Mouse (Mus musculus): ENCODE data around the gene Ltbp3. TPM values are rescaled to one million over a fixed set of nuclear protein-coding genes. Genes with fewer than 3 reads are reported as not detected.

Gene Ltbp3
- polyA plus RNA-seq, 1 experiment from 2014 or later = 5.5 TPM

GRCm38 (mm10) chr19:5704801-5705571, 35.7 kb upstream of the Ltbp3 start:
- Histone ChIP-seq H3K36me3 (ENCODE audit: control insufficient read depth, insufficient read depth, low read length) (no peaks in the 10 kb centered on the region; the same call in 1 of the 2 replicates), H3K4me1 (replicated peaks; ENCODE audit: control insufficient read depth, insufficient read depth, low read length) (no peaks in the 10 kb centered on the region), H3K4me2 (ENCODE audit: low read depth, low read length, severe bottlenecking) (no peak overlapping the region), H3K27me3 (ENCODE audit: control insufficient read depth, insufficient read depth, low read length) (no peaks in the 10 kb centered on the region), H3K4me3 (ENCODE audit: low read depth, low read length) (no peak overlapping the region), H3K27ac (ENCODE audit: low read depth, low read length) (no peak overlapping the region), H3K9me3 (ENCODE audit: control insufficient read depth, low read length) (no peaks in the 10 kb centered on the region), H3K9ac (ENCODE audit: low read length) (no peak overlapping the region)
- ATAC-seq (replicated peaks; ENCODE audit: low FRiP score) (no peak), DNase-seq (ENCODE audit: low spot score) (no peak)
- WGBS = 41% methylated on average over 10 of the region's 10 CpGs

- Histone ChIP-seq H3K27ac (ENCODE audit: low read depth, low read length) (no peak overlapping the region), H3K27me3 (ENCODE audit: control insufficient read depth, insufficient read depth, low read length) (no peaks in the 10 kb centered on the region), H3K9ac (ENCODE audit: low read length) (no peak overlapping the region), H3K4me2 (ENCODE audit: low read depth, low read length, severe bottlenecking) (no peak overlapping the region), H3K9me3 (ENCODE audit: control insufficient read depth, low read length) (no peaks in the 10 kb centered on the region), H3K4me3 (ENCODE audit: low read depth, low read length) (no peak overlapping the region), H3K4me1 (replicated peaks; ENCODE audit: control insufficient read depth, insufficient read depth, low read length) (no peaks in the 10 kb centered on the region), H3K36me3 (ENCODE audit: control insufficient read depth, insufficient read depth, low read length) (no peaks in the 10 kb centered on the region; the same call in 1 of the 2 replicates)
- no peak for ATAC-seq (replicated peaks; ENCODE audit: low FRiP score)
- 95% methylated on average over 6 of the region's 6 CpGs for WGBS
- no peak for DNase-seq (ENCODE audit: low spot score)
Observed at GRCm38 (mm10) chr19:5710068-5710467, 30.6 kb upstream of the Ltbp3 start.

DNA sequence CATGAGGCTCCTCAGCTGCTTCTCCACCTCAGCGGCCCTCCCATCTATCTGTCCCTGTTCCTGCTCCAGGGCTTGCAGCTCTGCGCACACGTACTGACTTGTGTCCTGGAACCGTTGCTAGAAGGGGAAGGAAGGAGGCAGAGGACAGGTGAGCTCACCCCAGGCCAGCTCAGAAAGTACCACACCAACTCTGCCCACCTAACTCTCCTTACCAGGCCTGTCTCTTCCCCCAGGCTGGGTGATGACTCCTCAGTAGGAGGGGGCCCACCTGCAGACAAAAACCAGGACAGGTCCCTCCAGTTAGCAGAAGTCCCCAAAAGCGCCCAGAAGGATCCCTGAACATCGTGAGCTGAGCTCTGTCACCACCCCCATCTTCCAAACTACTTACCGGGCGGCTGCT, 30.1 kb upstream of the Ltbp3 start:
- no peak overlapping the region for H3K9ac ChIP-seq (ENCODE audit: low read length)
- H3K36me3 ChIP-seq (ENCODE audit: control insufficient read depth, insufficient read depth, low read length) = no peaks in the 10 kb centered on the region; the same call in 1 of the 2 replicates
- ATAC-seq (replicated peaks; ENCODE audit: low FRiP score) (no peak), DNase-seq (ENCODE audit: low spot score) (no peak)
- H3K4me3 ChIP-seq (ENCODE audit: low read depth, low read length) = no peak overlapping the region
- no peaks in the 10 kb centered on the region for H3K27me3 ChIP-seq (ENCODE audit: control insufficient read depth, insufficient read depth, low read length)
- 78% methylated on average over 7 of the region's 8 CpGs for WGBS
- H3K4me1 ChIP-seq (replicated peaks; ENCODE audit: control insufficient read depth, insufficient read depth, low read length) = peaks cover under 1% of the 10 kb centered on the region; the same call in 1 of the 2 replicates
- H3K4me2 ChIP-seq (ENCODE audit: low read depth, low read length, severe bottlenecking) = no peak overlapping the region
- H3K27ac ChIP-seq (ENCODE audit: low read depth, low read length) = no peak overlapping the region
- no peaks in the 10 kb centered on the region for H3K9me3 ChIP-seq (ENCODE audit: control insufficient read depth, low read length)

GRCm38 (mm10) chr19:5711218-5711617, 29.5 kb upstream of the Ltbp3 start:
- H3K9me3 ChIP-seq (ENCODE audit: control insufficient read depth, low read length) = no peaks in the 10 kb centered on the region
- no peak overlapping the region for H3K9ac ChIP-seq (ENCODE audit: low read length)
- 10% methylated on average over 3 of the region's 3 CpGs for WGBS
- no peak overlapping the region for H3K4me2 ChIP-seq (ENCODE audit: low read depth, low read length, severe bottlenecking)
- H3K4me1 ChIP-seq (replicated peaks; ENCODE audit: control insufficient read depth, insufficient read depth, low read length) = peaks cover 3% of the 10 kb centered on the region; the same call in 1 of the 2 replicates
- no peak overlapping the region for H3K4me3 ChIP-seq (ENCODE audit: low read depth, low read length)
- no peaks in the 10 kb centered on the region for H3K27me3 ChIP-seq (ENCODE audit: control insufficient read depth, insufficient read depth, low read length)
- no peak overlapping the region for H3K27ac ChIP-seq (ENCODE audit: low read depth, low read length)
- ATAC-seq (replicated peaks; ENCODE audit: low FRiP score) (no peak), DNase-seq (ENCODE audit: low spot score) (no peak)
- no peaks in the 10 kb centered on the region; the same call in 1 of the 2 replicates for H3K36me3 ChIP-seq (ENCODE audit: control insufficient read depth, insufficient read depth, low read length)

GRCm38 (mm10) chr19:5711907-5712460, 28.7 kb upstream of the Ltbp3 start:
- WGBS = 91% methylated on average over 14 of the region's 14 CpGs
- Histone ChIP-seq H3K4me1 (replicated peaks; ENCODE audit: control insufficient read depth, insufficient read depth, low read length) (peaks cover 6% of the 10 kb centered on the region; the same call in 1 of the 2 replicates), H3K27ac (ENCODE audit: low read depth, low read length) (no peak overlapping the region), H3K4me2 (ENCODE audit: low read depth, low read length, severe bottlenecking) (no peak overlapping the region), H3K9me3 (ENCODE audit: control insufficient read depth, low read length) (no peaks in the 10 kb centered on the region), H3K36me3 (ENCODE audit: control insufficient read depth, insufficient read depth, low read length) (no peaks in the 10 kb centered on the region; the same call in 1 of the 2 replicates), H3K9ac (ENCODE audit: low read length) (no peak overlapping the region), H3K4me3 (ENCODE audit: low read depth, low read length) (no peak overlapping the region), H3K27me3 (ENCODE audit: control insufficient read depth, insufficient read depth, low read length) (no peaks in the 10 kb centered on the region)
- DNase-seq (ENCODE audit: low spot score) (no peak), ATAC-seq (replicated peaks; ENCODE audit: low FRiP score) (no peak)

GRCm38 (mm10) chr19:5713255-5713654, 27.4 kb upstream of the Ltbp3 start:
- Histone ChIP-seq H3K4me3 (ENCODE audit: low read depth, low read length) (no peak overlapping the region), H3K27me3 (ENCODE audit: control insufficient read depth, insufficient read depth, low read length) (no peaks in the 10 kb centered on the region), H3K4me1 (replicated peaks; ENCODE audit: control insufficient read depth, insufficient read depth, low read length) (peaks cover 6% of the 10 kb centered on the region; the same call in 1 of the 2 replicates), H3K4me2 (ENCODE audit: low read depth, low read length, severe bottlenecking) (no peak overlapping the region), H3K36me3 (ENCODE audit: control insufficient read depth, insufficient read depth, low read length) (no peaks in the 10 kb centered on the region; the same call in 1 of the 2 replicates), H3K27ac (ENCODE audit: low read depth, low read length) (no peak overlapping the region), H3K9ac (ENCODE audit: low read length) (no peak overlapping the region), H3K9me3 (ENCODE audit: control insufficient read depth, low read length) (no peaks in the 10 kb centered on the region)
- ATAC-seq (replicated peaks; ENCODE audit: low FRiP score) (no peak), DNase-seq (ENCODE audit: low spot score) (no peak)
- WGBS = 76% methylated on average over 5 of the region's 5 CpGs

- no peak overlapping the region for H3K4me3 ChIP-seq (ENCODE audit: low read depth, low read length)
- H3K36me3 ChIP-seq (ENCODE audit: control insufficient read depth, insufficient read depth, low read length) = no peaks in the 10 kb centered on the region; the same call in 1 of the 2 replicates
- H3K27ac ChIP-seq (ENCODE audit: low read depth, low read length) = no peak overlapping the region
- no peak overlapping the region for H3K4me2 ChIP-seq (ENCODE audit: low read depth, low read length, severe bottlenecking)
- WGBS = 2% methylated on average over 2 of the region's 2 CpGs
- H3K9me3 ChIP-seq (ENCODE audit: control insufficient read depth, low read length) = no peaks in the 10 kb centered on the region
- ATAC-seq (replicated peaks; ENCODE audit: low FRiP score) (no peak), DNase-seq (ENCODE audit: low spot score) (no peak)
- no peaks in the 10 kb centered on the region for H3K27me3 ChIP-seq (ENCODE audit: control insufficient read depth, insufficient read depth, low read length)
- H3K9ac ChIP-seq (ENCODE audit: low read length) = no peak overlapping the region
- H3K4me1 ChIP-seq (replicated peaks; ENCODE audit: control insufficient read depth, insufficient read depth, low read length) = peaks cover 6% of the 10 kb centered on the region; the same call in 1 of the 2 replicates
Observed at GRCm38 (mm10) chr19:5713730-5714129, 27.0 kb upstream of the Ltbp3 start.

DNA sequence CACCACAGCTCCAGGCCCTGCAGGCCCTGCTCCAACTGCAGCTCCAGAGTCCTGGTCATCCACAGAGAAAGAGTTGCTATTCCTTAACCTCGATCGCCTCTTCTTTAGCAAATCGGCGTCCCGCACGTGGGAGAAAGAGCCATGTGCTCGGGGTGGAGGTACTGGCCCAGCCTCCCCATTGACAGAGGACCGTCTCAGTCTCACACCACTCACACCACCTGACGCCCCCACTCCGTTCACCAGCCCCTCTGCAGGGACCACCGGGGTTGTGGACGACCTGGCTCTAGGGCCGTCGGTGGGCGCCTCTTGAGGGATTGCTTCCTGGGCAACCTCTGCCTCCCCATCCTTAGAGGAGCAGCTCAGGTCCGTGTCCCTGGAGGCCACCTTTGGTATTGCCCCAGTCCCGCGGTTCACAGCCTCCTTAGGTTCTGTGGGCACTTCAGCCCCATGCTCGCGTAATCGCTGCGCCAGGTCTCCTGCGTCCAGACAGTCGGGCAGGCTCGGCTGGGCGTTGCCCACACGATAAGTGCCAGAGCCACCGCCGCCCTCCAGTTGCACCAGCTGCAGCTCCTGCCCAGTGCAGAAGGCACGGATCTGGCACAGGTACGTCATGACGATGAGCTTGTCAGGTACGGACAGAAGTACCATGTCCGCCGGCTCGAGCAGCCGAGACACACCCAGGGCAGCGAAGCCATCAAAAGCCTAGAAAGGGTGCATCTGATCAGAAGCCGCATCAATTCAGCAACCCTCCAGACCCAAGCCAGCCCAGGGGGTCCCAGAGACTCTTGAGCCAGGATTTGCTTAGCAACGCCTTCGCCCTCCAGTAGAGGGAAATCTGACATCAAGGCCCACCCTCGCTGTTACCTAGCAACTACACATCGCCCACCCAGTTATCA, 24.7 kb upstream of the Ltbp3 start:
- Histone ChIP-seq H3K4me2 (ENCODE audit: low read depth, low read length, severe bottlenecking) (peak overlapping the region; percentile 42; the same call in 1 of the 2 replicates), H3K9me3 (ENCODE audit: control insufficient read depth, low read length) (no peaks in the 10 kb centered on the region), H3K4me1 (replicated peaks; ENCODE audit: control insufficient read depth, insufficient read depth, low read length) (peaks cover 6% of the 10 kb centered on the region; the same call in 1 of the 2 replicates), H3K36me3 (ENCODE audit: control insufficient read depth, insufficient read depth, low read length) (peaks cover 8% of the 10 kb centered on the region), H3K27ac (ENCODE audit: low read depth, low read length) (no peak overlapping the region), H3K9ac (ENCODE audit: low read length) (peak overlapping the region; percentile 29; the same call in 1 of the 2 replicates), H3K27me3 (ENCODE audit: control insufficient read depth, insufficient read depth, low read length) (no peaks in the 10 kb centered on the region), H3K4me3 (ENCODE audit: low read depth, low read length) (peak overlapping the region; percentile 15; the same call in 1 of the 2 replicates)
- ATAC-seq (replicated peaks; ENCODE audit: low FRiP score) = peak; percentile 78
- WGBS = 12% methylated on average over 43 of the region's 43 CpGs
- peak; percentile 71 for DNase-seq (ENCODE audit: low spot score)

Data from forebrain, embryonic 11.5 days (tissue).